ENCODE assay signal across 10 mouse cellular contexts in the genomic region with DNA sequence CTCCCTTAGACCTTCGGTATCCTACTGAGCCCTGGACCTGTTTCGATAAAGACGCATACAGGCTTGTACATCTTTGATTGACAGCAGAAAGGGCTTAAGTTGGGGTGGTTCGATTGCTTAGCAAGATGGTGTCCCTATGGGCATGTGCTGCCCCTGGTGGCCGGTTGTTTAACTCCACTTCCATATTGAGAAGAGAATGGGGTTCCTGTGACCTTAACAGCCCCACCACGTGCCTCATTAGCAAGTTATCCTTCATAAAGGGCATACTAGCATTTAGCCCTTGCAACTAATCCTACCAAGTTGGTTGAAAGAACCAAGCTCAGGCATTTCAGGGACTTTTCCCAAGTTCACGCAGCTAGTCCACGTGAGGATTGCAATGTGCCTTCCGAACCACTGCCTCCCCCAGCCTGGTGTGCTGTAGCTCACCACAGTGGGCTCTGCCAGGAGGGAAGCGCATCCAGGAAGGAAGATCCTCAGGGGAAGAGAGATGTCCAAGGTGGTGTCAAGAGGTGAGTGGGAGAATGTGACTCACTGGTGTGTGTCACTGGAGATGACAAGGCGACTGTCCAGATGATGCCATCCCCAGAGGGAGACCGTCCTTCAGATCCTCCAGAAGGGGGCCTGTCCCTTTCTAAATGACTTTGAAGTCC.
DNase-seq lines count a peak whose midpoint lies in the region; ATAC-seq lines count a peak whose summit lies in the region.
"Had no signal": no experiment of that assay in that cellular context is flagged by ENCODE, and none has a peak within 500 bp of the region (broad histone marks: within the 10 kb centered on the region; RNA-seq: fewer than 3 reads in every experiment).

No protein-coding gene starts in this region.

- H3K4me2 ChIP-seq in heart, embryonic 15.5 days: 0 out of 2 replicates have a peak overlapping the region, but pooled peaks have one; percentile 7
- no peak overlapping the region for H3K4me2 ChIP-seq in midbrain, embryonic 13.5 days (replicated peaks)
- H3K4me2 ChIP-seq: liver, embryonic 15.5 days had no signal

- H3K27ac ChIP-seq in heart, embryonic 15.5 days: peak overlapping the region; percentile 95
- H3K27ac ChIP-seq in midbrain, embryonic 13.5 days: peak overlapping the region; percentile 39
- H3K27ac ChIP-seq: liver, embryonic 15.5 days had no signal

- H3K36me3 ChIP-seq in heart, embryonic 15.5 days: no peaks in the 10 kb centered on the region
- no peaks in the 10 kb centered on the region for H3K36me3 ChIP-seq in midbrain, embryonic 13.5 days
- H3K36me3 ChIP-seq: G1E; liver, embryonic 15.5 days had no signal

- peaks cover 28% of the 10 kb centered on the region for H3K4me1 ChIP-seq in heart, embryonic 15.5 days (replicated peaks)
- peaks cover 15% of the 10 kb centered on the region for H3K4me1 ChIP-seq in midbrain, embryonic 13.5 days (replicated peaks)
- H3K4me1 ChIP-seq: liver, embryonic 15.5 days had no signal

- peak; percentile 55 to 64 for DNase-seq in heart, adult 18-20 months
- DNase-seq in heart, adult 8-10 months (ENCODE audit: low spot score): no peak
- peak; percentile 87 for DNase-seq in adrenal gland, adult 2 months
- DNase-seq in embryo, embryonic 9.5 days (ENCODE audit: extremely low spot score): peak; percentile 34
- DNase-seq in layer of hippocampus, postnatal 10 days (ENCODE audit: low spot score in 2 of 2): peak; percentile 58 to 68
- DNase-seq in yolk sac, embryonic 10.5 days (ENCODE audit: low spot score): no peak

- no peaks in the 10 kb centered on the region for H3K9me3 ChIP-seq in heart, embryonic 15.5 days (replicated peaks)
- no peaks in the 10 kb centered on the region for H3K9me3 ChIP-seq in midbrain, embryonic 13.5 days
- H3K9me3 ChIP-seq: liver, embryonic 15.5 days had no signal

- peak; percentile 20; the same call in 1 of the 2 replicates for ATAC-seq in heart, embryonic 15.5 days (replicated peaks; ENCODE audit: insufficient number of reproducible peaks, insufficient read depth, low FRiP score, low read depth)
- ATAC-seq in midbrain, embryonic 13.5 days: peak; percentile 38; the same call in 1 of the 2 replicates

- H3K27me3 ChIP-seq in heart, embryonic 15.5 days: no peaks in the 10 kb centered on the region
- no peaks in the 10 kb centered on the region for H3K27me3 ChIP-seq in midbrain, embryonic 13.5 days
- H3K27me3 ChIP-seq: liver, embryonic 15.5 days had no signal

- 68% methylated on average over 12 of the region's 12 CpGs for WGBS in heart, embryonic 15.5 days
- WGBS in midbrain, embryonic 13.5 days: 69% methylated on average over 12 of the region's 12 CpGs

- no peak overlapping the region for H3K4me3 ChIP-seq in heart, embryonic 15.5 days
- no peak overlapping the region for H3K4me3 ChIP-seq in midbrain, embryonic 13.5 days (replicated peaks)
- H3K4me3 ChIP-seq: liver, embryonic 15.5 days had no signal

- no peak overlapping the region for H3K9ac ChIP-seq in heart, embryonic 15.5 days
- no peak overlapping the region for H3K9ac ChIP-seq in midbrain, embryonic 13.5 days (replicated peaks)
- H3K9ac ChIP-seq: liver, embryonic 15.5 days had no signal

Comparison
In these comparisons a context has a peak if more than half of its experiments do, and no peak if none do; other contexts are left out.
1. DNase-seq: peak in heart, adult 18-20 months (2 of 2), adrenal gland, adult 2 months (single experiment), embryo, embryonic 9.5 days (single experiment) and layer of hippocampus, postnatal 10 days (2 of 2); none in heart, adult 8-10 months (single experiment) and yolk sac, embryonic 10.5 days (single experiment).